Mouse (Mus musculus) hematopoietic stem cell, adult 5-6 weeks (primary cell): ENCODE data around the gene Nr2c2ap. TPM values are rescaled to one million over a fixed set of nuclear protein-coding genes. Genes with fewer than 3 reads are reported as not detected.

ENCODE experiments used
- ATAC-seq, 2 experiments: fragments of 125-278 bp in 1 of 2; replicated peaks in 1 of 2; 2 replicates each; pipeline ENCODE4 v1.8.0; 2016 to 2017; ENCODE audit warnings: inconsistent platforms in 2 of 2, mild to moderate bottlenecking in 2 of 2, moderate number of reproducible peaks in 2 of 2, low read depth in 1 of 2, moderate TSS enrichment in 1 of 2; ENCODE audit not compliant: low FRiP score in 2 of 2, poor library complexity in 2 of 2, severe bottlenecking in 2 of 2, insufficient read depth in 1 of 2, low TSS enrichment in 1 of 2
- total RNA-seq: library from RNA; stranded (forward); fragments of 172-1452, 232-1000 nt; gene quantifications from 2 replicates; pipeline ENCODE4 v1.2.3, GENCODE M21; 2017

Gene Nr2c2ap
- total RNA-seq, 1 experiment from 2014 or later: 13.9 TPM

GRCm38 (mm10) chr8:70147678-70148607 is 16.8 kb downstream of the Nr2c2ap start:
- peak in 1 of 2 experiments; percentile 25; a peak in 1 of 4 replicates for ATAC-seq

GRCm38 (mm10) chr8:70150158-70150557 is 19.0 kb downstream of the Nr2c2ap start:
- ATAC-seq: no peak

- ATAC-seq: peak; percentile 97
These were observed 21.6 kb downstream of the Nr2c2ap start for GRCm38 (mm10) chr8:70152537-70153257.

GRCm38 (mm10) chr8:70157240-70157800 is 26.2 kb downstream of the Nr2c2ap start:
- ATAC-seq: no peak

- peak; percentile 86 to 91 for ATAC-seq
These were observed 27.1 kb downstream of the Nr2c2ap start for GRCm38 (mm10) chr8:70158069-70158853.

GRCm38 (mm10) chr8:70159211-70159610 is 28.1 kb downstream of the Nr2c2ap start:
- no peak for ATAC-seq

- no peak for ATAC-seq
These were observed 28.9 kb downstream of the Nr2c2ap start for GRCm38 (mm10) chr8:70160015-70160414.

GRCm38 (mm10) chr8:70163316-70163715 is 32.2 kb downstream of the Nr2c2ap start:
- no peak for ATAC-seq

- ATAC-seq: peak; percentile 76 to 83
These were observed 35.5 kb downstream of the Nr2c2ap start for GRCm38 (mm10) chr8:70166504-70167110.

- no peak for ATAC-seq
These were observed 39.0 kb downstream of the Nr2c2ap start for GRCm38 (mm10) chr8:70170116-70170515.

- no peak for ATAC-seq
These were observed 39.6 kb downstream of the Nr2c2ap start for GRCm38 (mm10) chr8:70170748-70171147.

- no peak for ATAC-seq
These were observed 40.1 kb downstream of the Nr2c2ap start for GRCm38 (mm10) chr8:70171240-70171639.

GRCm38 (mm10) chr8:70172043-70172681 is 41.0 kb downstream of the Nr2c2ap start, which contains the start of gene Tmem161a:
TSS of gene Tmem161a (plus strand) at chr8:70172356.
- ATAC-seq: peak; percentile 99 to 100

GRCm38 (mm10) chr8:70173320-70173719 is 42.2 kb downstream of the Nr2c2ap start:
- no peak for ATAC-seq

GRCm38 (mm10) chr8:70174079-70174478 is 42.9 kb downstream of the Nr2c2ap start:
- no peak for ATAC-seq

GRCm38 (mm10) chr8:70178231-70178630 is 47.1 kb downstream of the Nr2c2ap start:
- ATAC-seq: no peak
